Mouse (Mus musculus): ENCODE results near the gene Bhmt. TPM values are rescaled to one million over a fixed set of nuclear protein-coding genes. Genes with fewer than 3 reads are reported as not detected.
A peak's percentile ranks its signal among the peaks of the same experiment; 100 is the strongest.

Bhmt gene
- 0.15 and 1.1 TPM in 2 replicates for polyA plus RNA-seq (2015; fragmentation: Nextera tagmentation; extraction: Ambion mirVana)

GRCm38 (mm10) chr13:93637282-93638245, at the start of gene Bhmt:
Gene Bhmt, minus strand, starts transcription at chr13:93637961.
- Histone ChIP-seq H3K4me3 (no peak within 1 kb of the TSS), H3K4me2 (no peak within 1 kb of the TSS), H3K27ac (replicated peaks) (no peak within 1 kb of the TSS), H3K9me3 (no peaks in the 10 kb centered on the region), H3K9ac (no peak within 1 kb of the TSS), H3K36me3 (no peaks in the 10 kb centered on the region), H3K4me1 (no peaks in the 10 kb centered on the region), H3K27me3 (replicated peaks) (no peaks in the 10 kb centered on the region)
- 62% methylated on average over 19 of the region's 19 CpGs for WGBS
- no peak for ATAC-seq (ENCODE audit: extremely low read depth, insufficient number of reproducible peaks, low FRiP score, low TSS enrichment)

GRCm38 (mm10) chr13:93687321-93687720, 49.6 kb upstream of the Bhmt start:
- H3K27ac ChIP-seq (replicated peaks): no peak overlapping the region
- no peaks in the 10 kb centered on the region for H3K27me3 ChIP-seq (replicated peaks)
- no peak overlapping the region for H3K4me2 ChIP-seq
- no peaks in the 10 kb centered on the region for H3K9me3 ChIP-seq
- no peaks in the 10 kb centered on the region for H3K36me3 ChIP-seq
- no peak overlapping the region for H3K9ac ChIP-seq
- no peaks in the 10 kb centered on the region for H3K4me1 ChIP-seq
- ATAC-seq (ENCODE audit: extremely low read depth, insufficient number of reproducible peaks, low FRiP score, low TSS enrichment): no peak
- WGBS: 11% methylated on average over 5 of the region's 5 CpGs
- H3K4me3 ChIP-seq: no peak overlapping the region

GRCm38 (mm10) chr13:93685226-93685625, 47.5 kb upstream of the Bhmt start:
- no peak for ATAC-seq (ENCODE audit: extremely low read depth, insufficient number of reproducible peaks, low FRiP score, low TSS enrichment)
- Histone ChIP-seq H3K36me3 (no peaks in the 10 kb centered on the region), H3K4me2 (no peak overlapping the region), H3K9me3 (0 out of 2 replicates have a peak, but pooled peaks cover 2% of the 10 kb centered on the region), H3K9ac (no peak overlapping the region), H3K27ac (replicated peaks) (no peak overlapping the region), H3K4me1 (no peaks in the 10 kb centered on the region), H3K27me3 (replicated peaks) (no peaks in the 10 kb centered on the region), H3K4me3 (no peak overlapping the region)
- 85% methylated on average over 4 of the region's 4 CpGs for WGBS

GRCm38 (mm10) chr13:93683336-93683735, 45.6 kb upstream of the Bhmt start:
- ATAC-seq (ENCODE audit: extremely low read depth, insufficient number of reproducible peaks, low FRiP score, low TSS enrichment): no peak; the same call in 1 of the 2 replicates
- no peaks in the 10 kb centered on the region for H3K27me3 ChIP-seq (replicated peaks)
- 0 out of 2 replicates have a peak, but pooled peaks cover 3% of the 10 kb centered on the region for H3K9me3 ChIP-seq
- H3K4me2 ChIP-seq: no peak overlapping the region
- no peak overlapping the region for H3K4me3 ChIP-seq
- H3K9ac ChIP-seq: no peak overlapping the region
- H3K27ac ChIP-seq (replicated peaks): no peak overlapping the region
- no peaks in the 10 kb centered on the region for H3K36me3 ChIP-seq
- H3K4me1 ChIP-seq: no peaks in the 10 kb centered on the region

- H3K9me3 ChIP-seq: 0 out of 2 replicates have a peak, but pooled peaks cover 3% of the 10 kb centered on the region
- H3K9ac ChIP-seq: no peak overlapping the region
- 41% methylated on average over 9 of the region's 9 CpGs for WGBS
- peaks cover 20% of the 10 kb centered on the region for H3K27me3 ChIP-seq (replicated peaks)
- H3K4me3 ChIP-seq: no peak overlapping the region
- no peak for ATAC-seq (ENCODE audit: extremely low read depth, insufficient number of reproducible peaks, low FRiP score, low TSS enrichment)
- no peak overlapping the region for H3K27ac ChIP-seq (replicated peaks)
- no peaks in the 10 kb centered on the region for H3K36me3 ChIP-seq
- no peak overlapping the region for H3K4me2 ChIP-seq
- H3K4me1 ChIP-seq: peaks cover 9% of the 10 kb centered on the region; the same call in 1 of the 2 replicates
Observed at GRCm38 (mm10) chr13:93676864-93677263, 39.1 kb upstream of the Bhmt start.

GRCm38 (mm10) chr13:93674131-93674561, 36.4 kb upstream of the Bhmt start, which contains the start of the genes Bhmt2 and Dmgdh:
Gene Bhmt2, minus strand, starts transcription at chr13:93674302.
Gene Dmgdh, plus strand, starts transcription at chr13:93674433.
- Histone ChIP-seq H3K9ac (peak within 1 kb of the TSS; percentile 44), H3K4me2 (peak within 1 kb of the TSS; percentile 63), H3K27ac (replicated peaks) (no peak within 1 kb of the TSS), H3K9me3 (no peaks in the 10 kb centered on the region), H3K4me3 (peak within 1 kb of the TSS; percentile 39), H3K4me1 (peaks cover 9% of the 10 kb centered on the region; the same call in 1 of the 2 replicates), H3K27me3 (replicated peaks) (peaks cover 20% of the 10 kb centered on the region), H3K36me3 (no peaks in the 10 kb centered on the region)
- no peak for ATAC-seq (ENCODE audit: extremely low read depth, insufficient number of reproducible peaks, low FRiP score, low TSS enrichment)
- WGBS: 5% methylated on average over 30 of the region's 31 CpGs

GRCm38 (mm10) chr13:93673296-93673695, 35.5 kb upstream of the Bhmt start:
- H3K9me3 ChIP-seq: peaks cover 8% of the 10 kb centered on the region; the same call in 1 of the 2 replicates
- ATAC-seq (ENCODE audit: extremely low read depth, insufficient number of reproducible peaks, low FRiP score, low TSS enrichment): no peak
- peaks cover 9% of the 10 kb centered on the region; the same call in 1 of the 2 replicates for H3K4me1 ChIP-seq
- WGBS: 47% methylated on average over 2 of the region's 2 CpGs
- H3K4me3 ChIP-seq: no peak overlapping the region
- H3K27me3 ChIP-seq (replicated peaks): peaks cover 20% of the 10 kb centered on the region
- no peak overlapping the region for H3K9ac ChIP-seq
- no peaks in the 10 kb centered on the region for H3K36me3 ChIP-seq
- H3K4me2 ChIP-seq: no peak overlapping the region
- H3K27ac ChIP-seq (replicated peaks): no peak overlapping the region

GRCm38 (mm10) chr13:93672371-93672770, 34.6 kb upstream of the Bhmt start:
- H3K27me3 ChIP-seq (replicated peaks): peaks cover 20% of the 10 kb centered on the region
- WGBS: 87% methylated on average over 4 of the region's 4 CpGs
- no peaks in the 10 kb centered on the region for H3K36me3 ChIP-seq
- no peak overlapping the region for H3K27ac ChIP-seq (replicated peaks)
- no peak overlapping the region for H3K4me2 ChIP-seq
- H3K9ac ChIP-seq: no peak overlapping the region
- no peak overlapping the region for H3K4me3 ChIP-seq
- ATAC-seq (ENCODE audit: extremely low read depth, insufficient number of reproducible peaks, low FRiP score, low TSS enrichment): no peak
- peaks cover 12% of the 10 kb centered on the region; the same call in 1 of the 2 replicates for H3K9me3 ChIP-seq
- H3K4me1 ChIP-seq: peaks cover 9% of the 10 kb centered on the region; the same call in 1 of the 2 replicates

- H3K27ac ChIP-seq (replicated peaks): no peak overlapping the region
- no peaks in the 10 kb centered on the region for H3K36me3 ChIP-seq
- no peak overlapping the region for H3K9ac ChIP-seq
- H3K4me1 ChIP-seq: no peaks in the 10 kb centered on the region
- ATAC-seq (ENCODE audit: extremely low read depth, insufficient number of reproducible peaks, low FRiP score, low TSS enrichment): no peak
- WGBS: 70% methylated on average over 4 of the region's 4 CpGs
- 0 out of 2 replicates have a peak, but pooled peaks cover 4% of the 10 kb centered on the region for H3K27me3 ChIP-seq (replicated peaks)
- no peak overlapping the region for H3K4me2 ChIP-seq
- H3K9me3 ChIP-seq: peaks cover 12% of the 10 kb centered on the region; the same call in 1 of the 2 replicates
- H3K4me3 ChIP-seq: no peak overlapping the region
Observed at GRCm38 (mm10) chr13:93667586-93667985, 29.8 kb upstream of the Bhmt start.

- Histone ChIP-seq H3K27me3 (replicated peaks) (no peaks in the 10 kb centered on the region), H3K9me3 (no peaks in the 10 kb centered on the region), H3K4me3 (no peak overlapping the region), H3K4me1 (no peaks in the 10 kb centered on the region), H3K36me3 (no peaks in the 10 kb centered on the region), H3K4me2 (no peak overlapping the region), H3K27ac (replicated peaks) (no peak overlapping the region), H3K9ac (no peak overlapping the region)
- no peak for ATAC-seq (ENCODE audit: extremely low read depth, insufficient number of reproducible peaks, low FRiP score, low TSS enrichment)
- WGBS: 75% methylated on average over 5 of the region's 5 CpGs
Observed at GRCm38 (mm10) chr13:93657941-93658340, 20.2 kb upstream of the Bhmt start.

- H3K9ac ChIP-seq: no peak overlapping the region
- H3K36me3 ChIP-seq: no peaks in the 10 kb centered on the region
- no peaks in the 10 kb centered on the region for H3K4me1 ChIP-seq
- H3K4me2 ChIP-seq: no peak overlapping the region
- H3K4me3 ChIP-seq: no peak overlapping the region
- no peak for ATAC-seq (ENCODE audit: extremely low read depth, insufficient number of reproducible peaks, low FRiP score, low TSS enrichment)
- 63% methylated on average over 6 of the region's 6 CpGs for WGBS
- no peak overlapping the region for H3K27ac ChIP-seq (replicated peaks)
- no peaks in the 10 kb centered on the region for H3K9me3 ChIP-seq
- no peaks in the 10 kb centered on the region for H3K27me3 ChIP-seq (replicated peaks)
Observed at GRCm38 (mm10) chr13:93653382-93653781, 15.6 kb upstream of the Bhmt start.
